Mouse (Mus musculus) embryonic stem cell, embryonic (primary cell): ENCODE data around the gene Med13l.

Source experiments
- CTCF ChIA-PET, 4 experiments: fragments of 300-600 bp in 2 of 4; fragments of 350-600 bp in 2 of 4; sonication (Branson Sonifier 250); formaldehyde crosslinking; loops; one replicate each; lab custom pipeline; 2022; ENCODE audit warnings: inconsistent platforms in 2 of 4; lab: Charles Lee
- POLR2A ChIA-PET, 4 experiments: fragments of 300-600 bp in 2 of 4; fragments of 350-600 bp in 2 of 4; sonication (Branson Sonifier 250); formaldehyde crosslinking; loops; one replicate each; lab custom pipeline; 2022; ENCODE audit warnings: antibody characterized with exemption in 4 of 4, inconsistent platforms in 1 of 4; lab: Charles Lee

Gene Med13l

DNA sequence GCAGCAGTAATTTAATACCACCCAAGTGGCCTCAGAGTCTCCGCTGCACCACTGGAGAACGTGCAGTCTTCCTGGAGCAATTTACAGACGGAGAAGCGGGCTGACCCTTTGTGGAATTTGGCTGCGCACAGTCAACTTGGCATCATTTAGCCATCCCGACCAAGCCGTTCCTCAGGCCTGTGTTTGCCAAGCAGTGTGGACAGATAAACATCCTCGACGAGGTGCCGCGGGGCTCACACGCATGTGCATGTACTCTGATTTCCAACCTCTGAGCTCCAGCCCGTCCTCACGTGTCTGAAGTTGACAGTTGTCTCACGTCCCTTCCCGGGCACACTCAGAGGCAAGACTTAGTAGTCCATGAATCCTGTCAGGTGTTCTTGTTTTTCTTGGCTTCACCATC is 166.9 kb downstream of the Med13l start:
- CTCF ChIA-PET, result no interaction called here

DNA sequence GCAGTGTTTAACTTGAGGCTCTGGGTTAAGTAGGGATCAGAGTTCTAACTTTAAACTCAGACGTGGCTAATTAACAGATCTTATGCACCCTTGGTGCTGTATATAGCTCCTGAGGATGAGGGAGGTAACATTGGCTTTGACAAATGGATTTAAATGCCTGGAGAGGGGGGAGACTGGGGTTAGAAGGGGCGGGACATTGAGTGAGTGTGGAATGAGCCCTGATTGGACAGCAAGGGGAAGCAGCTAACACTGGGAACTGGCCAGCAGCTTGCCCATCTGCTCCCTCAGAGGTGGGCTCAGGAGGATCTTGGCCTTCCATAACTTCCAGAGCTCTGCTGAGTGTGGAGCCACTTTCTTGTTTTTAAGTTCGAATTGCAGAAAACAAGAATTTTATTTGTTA is 171.7 kb downstream of the Med13l start:
- CTCF ChIA-PET, result interaction anchor here in 1 of 4 experiments (0.7 to 1.3 kb wide), 2 partner anchors 24 to 315 kb away, joined by 3 to 5 read pairs; no protein-coding TSS in a partner anchor
- POLR2A ChIA-PET, result interaction anchor here in 2 of 4 experiments (1.2 to 1.7 kb wide), 3 partner anchors 14 to 15 kb away, joined by 3 to 5 read pairs (median 4); no protein-coding TSS in a partner anchor

More for the DNA sequence above, 166.9 kb downstream of the Med13l start:
- POLR2A ChIA-PET, result interaction anchor here in 1 of 4 experiments (0.6 to 2.9 kb wide), 2 partner anchors 10 to 851 kb away, joined by 3 to 8 read pairs; no protein-coding TSS in a partner anchor

DNA sequence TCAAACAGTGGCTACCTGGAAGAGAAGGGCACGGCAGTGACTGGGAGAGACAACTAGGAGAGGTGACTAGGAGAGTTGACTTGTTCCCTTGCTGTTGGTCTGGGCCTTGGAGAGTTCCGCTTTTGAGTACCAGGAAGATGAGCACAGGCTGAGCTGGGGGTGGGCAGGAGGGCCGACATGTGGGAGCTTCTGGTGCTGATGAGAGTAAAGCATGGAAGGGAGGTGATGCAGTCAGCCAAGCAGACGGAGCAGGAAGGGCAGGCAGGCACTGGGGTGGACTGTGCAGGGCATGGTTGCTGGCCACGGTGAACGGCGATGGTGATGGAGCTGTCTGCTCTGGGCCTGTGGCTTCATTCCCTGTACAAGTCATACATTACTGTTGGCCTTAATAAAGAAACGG is 172.2 kb downstream of the Med13l start:
- CTCF ChIA-PET, result interaction anchor here in 2 of 4 experiments (0.6 to 1.3 kb wide), 3 partner anchors 25 to 315 kb away, joined by 3 to 5 read pairs (median 3); no protein-coding TSS in a partner anchor
- POLR2A ChIA-PET, result interaction anchor here in 2 of 4 experiments (1.2 to 1.7 kb wide), 2 partner anchors 14 to 16 kb away, joined by 3 to 5 read pairs; no protein-coding TSS in a partner anchor

DNA sequence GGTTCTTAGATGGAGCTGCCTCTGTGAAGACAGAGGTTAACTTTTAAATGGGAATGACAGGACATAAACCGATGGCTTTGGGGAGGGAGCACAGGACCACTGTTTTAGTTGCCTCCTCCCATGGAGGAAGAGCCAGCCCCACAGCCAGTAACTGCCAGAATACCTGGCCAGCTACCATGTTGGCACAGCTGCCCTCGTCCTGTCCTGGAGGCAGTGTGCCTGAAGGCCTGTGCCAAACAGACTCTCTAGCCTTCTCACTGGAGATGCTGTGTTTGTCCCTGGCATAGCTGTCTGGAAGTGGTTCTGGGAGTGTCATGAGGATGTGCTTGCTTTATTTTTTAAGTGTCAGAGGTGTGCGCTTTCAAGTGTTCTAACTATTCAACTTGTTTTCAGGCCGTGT is 173.1 kb downstream of the Med13l start:
- ChIA-PET CTCF (interaction anchor here in 1 of 4 experiments (0.6 kb wide), 1 partner anchor 121 kb away, joined by 4 read pairs; no protein-coding TSS in a partner anchor), POLR2A (interaction anchor here in 2 of 4 experiments (0.6 to 1.2 kb wide), 2 partner anchors 18 to 406 kb away, joined by 3 to 5 read pairs; no protein-coding TSS in a partner anchor)

- ChIA-PET CTCF (interaction anchor here in 1 of 4 experiments (0.6 to 1.0 kb wide), 2 partner anchors 53 to 122 kb away, joined by 3 to 4 read pairs; no protein-coding TSS in a partner anchor), POLR2A (interaction anchor here in 2 of 4 experiments (0.5 to 1.2 kb wide), 4 partner anchors 19 to 406 kb away, joined by 3 to 5 read pairs (median 5); no protein-coding TSS in a partner anchor)
These were observed 174.0 kb downstream of the Med13l start for GRCm38 (mm10) chr5:118734455-118734854.

DNA sequence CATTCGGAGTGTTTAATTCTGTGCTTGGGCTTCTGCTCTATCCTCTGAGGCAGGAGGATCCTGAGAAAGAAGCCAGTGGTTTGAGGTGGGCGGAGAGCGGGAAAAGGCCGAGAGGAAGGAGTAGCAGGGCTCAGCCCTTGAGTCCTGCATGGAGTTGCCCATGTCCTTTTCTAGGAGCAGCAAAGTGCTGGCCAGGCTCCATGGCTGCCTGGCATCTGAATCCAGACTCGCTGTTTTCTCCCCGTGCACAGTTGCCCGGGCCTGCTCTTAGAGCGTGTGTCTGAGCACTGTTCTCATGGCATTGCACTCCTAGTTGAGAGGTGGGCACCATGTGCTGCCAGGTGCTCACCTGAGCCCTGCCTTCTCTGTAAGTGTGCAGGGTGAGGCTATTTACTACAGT is 175.3 kb downstream of the Med13l start:
- ChIA-PET POLR2A (no interaction called here), CTCF (interaction anchor here in 1 of 4 experiments (1.0 kb wide), 1 partner anchor 54 kb away, joined by 3 read pairs; no protein-coding TSS in a partner anchor)

GRCm38 (mm10) chr5:118737548-118737947 is 177.1 kb downstream of the Med13l start:
- CTCF ChIA-PET, result interaction anchor here (0.6 to 1.1 kb wide), 16 partner anchors 9 to 468 kb away, joined by 3 to 9 read pairs (median 3); no protein-coding TSS in a partner anchor

GRCm38 (mm10) chr5:118743067-118743466 is 182.6 kb downstream of the Med13l start:
- ChIA-PET CTCF (interaction anchor here in 1 of 4 experiments (0.6 kb wide), 1 partner anchor 449 kb away, joined by 5 read pairs; no protein-coding TSS in a partner anchor), POLR2A (interaction anchor here in 2 of 4 experiments (0.5 to 2.1 kb wide), 7 partner anchors 8 to 643 kb away, joined by 3 to 12 read pairs (median 3); no protein-coding TSS in a partner anchor)

More at GRCm38 (mm10) chr5:118737548-118737947, 177.1 kb downstream of the Med13l start:
- POLR2A ChIA-PET, result no interaction called here

DNA sequence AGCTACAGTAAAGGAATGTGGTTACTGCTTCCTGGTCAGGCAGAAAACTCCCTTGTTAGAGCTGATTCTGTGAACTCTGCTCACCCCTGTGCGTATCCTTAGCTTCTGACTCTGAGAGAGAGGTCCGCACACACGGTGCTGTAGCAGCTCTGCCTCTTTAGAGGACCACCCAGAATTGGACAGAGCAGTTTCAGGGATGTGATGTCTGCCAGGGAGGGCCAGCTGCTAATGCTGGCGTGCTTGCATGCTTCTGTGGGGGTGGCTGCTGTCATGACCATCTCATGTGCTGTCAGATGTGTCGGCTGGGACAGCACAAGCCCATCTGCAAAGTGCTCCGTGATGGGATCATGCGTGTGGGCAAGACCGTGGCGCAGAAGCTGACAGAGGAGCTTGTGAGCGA is 186.5 kb downstream of the Med13l start:
- ChIA-PET POLR2A (interaction anchor here in 2 of 4 experiments (0.6 to 1.5 kb wide), 6 partner anchors 9 to 82 kb away, joined by 3 to 4 read pairs (median 3); no protein-coding TSS in a partner anchor), CTCF (interaction anchor here in 2 of 4 experiments (1.4 to 1.9 kb wide), 2 partner anchors 10 kb away, joined by 3 to 9 read pairs; no protein-coding TSS in a partner anchor)

GRCm38 (mm10) chr5:118751446-118752179 is 191.1 kb downstream of the Med13l start:
- POLR2A ChIA-PET, result interaction anchor here in 3 of 4 experiments (0.6 to 2.1 kb wide), 16 partner anchors 9 to 919 kb away, joined by 3 to 12 read pairs (median 4); partner anchors contain the start of gene Tbx3 (in 1 of the 3)
- CTCF ChIA-PET, result interaction anchor here in 1 of 4 experiments (0.8 to 1.2 kb wide), 3 partner anchors 15 to 482 kb away, joined by 3 to 6 read pairs (median 4); no protein-coding TSS in a partner anchor

- ChIA-PET POLR2A (interaction anchor here in 2 of 4 experiments (0.6 to 1.7 kb wide), 3 partner anchors 10 to 904 kb away, joined by 3 to 4 read pairs (median 4); no protein-coding TSS in a partner anchor), CTCF (no interaction called here)
These were observed 192.4 kb downstream of the Med13l start for GRCm38 (mm10) chr5:118752868-118753267.

DNA sequence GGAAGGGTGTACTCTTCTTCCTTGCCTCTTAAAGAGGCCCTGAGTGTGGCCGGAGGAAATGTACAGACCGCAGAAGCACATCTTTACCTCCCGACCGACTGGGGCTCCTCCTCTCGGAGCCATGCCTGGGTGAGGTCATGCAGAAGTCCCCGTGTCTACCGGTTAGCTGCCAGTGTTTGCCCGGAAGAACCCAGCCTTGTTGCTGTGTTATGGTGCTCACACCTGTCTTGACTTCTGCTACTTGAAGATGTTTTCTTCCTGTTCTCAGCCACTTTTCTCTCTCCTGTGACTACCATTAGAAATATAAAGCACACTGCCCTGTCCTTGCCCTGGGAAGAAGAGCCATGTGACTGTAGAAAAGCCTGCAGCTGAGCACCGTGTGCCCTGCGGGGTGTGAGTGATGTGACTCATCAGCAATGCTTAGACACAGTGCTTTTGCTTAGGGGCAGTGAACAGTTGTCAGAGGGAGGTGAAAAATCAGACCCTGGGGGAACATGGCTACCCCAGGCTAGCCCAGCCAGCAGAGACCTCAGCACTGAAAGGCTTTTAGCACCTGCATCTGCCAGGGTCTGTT is 193.1 kb downstream of the Med13l start:
- CTCF ChIA-PET, result interaction anchor here in 2 of 4 experiments (1.4 to 1.6 kb wide), 2 partner anchors 484 kb away, joined by 4 read pairs; no protein-coding TSS in a partner anchor
- POLR2A ChIA-PET, result interaction anchor here in 2 of 4 experiments (1.4 to 1.7 kb wide), 3 partner anchors 11 to 186 kb away, joined by 3 to 4 read pairs (median 3); no protein-coding TSS in a partner anchor

DNA sequence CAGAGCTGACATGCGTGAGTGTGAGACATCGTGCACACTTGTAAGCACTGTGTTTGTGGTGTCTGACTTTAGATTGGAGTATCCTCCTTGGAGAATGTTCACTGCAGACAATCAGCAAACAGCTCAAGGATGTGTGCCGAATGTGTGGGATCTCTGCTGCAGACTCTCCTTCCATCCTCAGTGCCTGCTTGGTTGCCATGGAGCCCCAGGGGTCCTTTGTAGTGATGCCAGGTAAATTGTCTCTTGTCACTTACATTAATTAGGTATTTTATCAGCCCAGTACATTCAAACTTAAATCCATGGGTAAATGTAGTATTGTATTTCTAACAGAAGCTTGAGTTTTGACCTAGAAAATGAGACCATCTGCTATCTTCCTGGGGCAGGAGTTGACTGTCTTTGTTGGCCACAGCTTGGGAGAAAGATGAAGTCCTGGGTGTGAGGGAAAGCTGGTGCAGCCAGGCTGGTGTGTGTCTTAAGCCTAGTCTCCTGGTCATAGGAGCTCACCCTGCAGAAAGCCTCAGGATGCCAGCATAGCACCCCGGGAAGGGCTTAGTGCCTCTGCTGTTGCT is 193.8 kb downstream of the Med13l start:
- ChIA-PET CTCF (interaction anchor here in 2 of 4 experiments (1.4 to 1.8 kb wide), 3 partner anchors 9 to 485 kb away, joined by 4 to 7 read pairs (median 4); no protein-coding TSS in a partner anchor), POLR2A (interaction anchor here in 2 of 4 experiments (0.8 to 1.7 kb wide), 6 partner anchors 8 to 187 kb away, joined by 3 to 4 read pairs (median 4); no protein-coding TSS in a partner anchor)

DNA sequence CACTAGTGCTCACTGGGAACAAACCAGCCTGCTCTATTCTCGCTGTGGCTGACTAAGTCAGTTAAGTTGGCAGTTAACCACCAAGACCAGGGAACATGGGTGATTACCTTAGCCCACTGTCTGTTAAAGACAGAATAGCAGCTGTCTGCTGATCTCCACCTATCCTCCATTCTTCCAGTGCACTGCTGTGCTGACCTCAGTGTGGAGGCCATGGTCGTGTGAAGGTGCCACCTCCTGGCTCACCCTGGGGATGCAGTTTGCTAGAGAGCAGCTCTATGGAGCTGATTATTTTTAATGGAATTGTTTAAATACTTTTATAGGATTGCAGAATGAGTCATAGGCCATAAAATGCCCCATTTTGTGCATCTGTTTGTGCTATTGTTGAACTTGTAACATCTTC is 195.6 kb downstream of the Med13l start:
- POLR2A ChIA-PET, result interaction anchor here in 3 of 4 experiments (0.5 to 2.6 kb wide), 7 partner anchors 10 to 596 kb away, joined by 3 to 7 read pairs (median 4); no protein-coding TSS in a partner anchor

DNA sequence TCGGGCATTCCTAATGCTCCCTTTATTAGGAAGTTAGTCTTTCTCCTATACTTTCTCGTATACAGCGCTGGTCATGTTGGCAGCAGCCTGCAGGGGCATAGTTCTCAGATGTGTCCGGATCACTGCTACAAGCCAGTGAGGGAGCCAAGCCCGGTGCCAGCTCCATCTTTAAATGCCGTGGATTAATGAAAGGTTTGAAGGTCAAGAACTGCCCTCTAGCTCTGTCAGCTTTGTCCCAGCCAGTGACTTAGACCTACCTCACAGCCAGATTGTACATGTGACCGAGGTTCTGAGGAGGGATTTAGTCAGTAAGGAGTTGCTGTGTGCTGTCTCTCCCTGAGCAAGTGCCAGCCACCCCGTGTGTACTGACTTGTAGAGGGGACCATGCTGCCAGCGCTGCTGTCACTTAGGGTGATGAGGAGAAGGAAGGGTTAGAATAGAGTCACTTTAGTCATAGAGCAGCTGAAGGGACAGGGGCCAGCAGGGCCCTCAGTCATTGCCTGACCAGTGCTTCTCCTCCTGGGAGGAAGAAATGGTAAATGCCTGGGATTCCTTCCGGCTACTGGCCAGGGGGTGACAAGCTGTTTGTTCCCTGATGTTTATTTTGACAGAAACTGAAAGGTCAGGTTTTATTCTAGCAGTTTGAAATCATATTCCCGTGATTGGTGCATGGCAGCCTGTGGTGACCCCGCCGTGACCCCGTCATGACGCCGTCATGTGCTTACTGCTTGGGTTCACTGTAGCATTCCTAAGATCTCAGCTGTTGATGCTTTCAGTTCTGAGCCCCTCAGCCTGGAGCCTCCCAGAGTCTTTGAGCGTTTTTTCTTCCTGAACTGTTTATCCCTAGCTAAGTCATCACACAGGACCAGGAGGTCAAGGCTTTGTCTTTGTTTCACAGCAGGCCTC is 197.2 kb downstream of the Med13l start:
- POLR2A ChIA-PET, result interaction anchor here in 3 of 4 experiments (0.5 to 2.6 kb wide), 4 partner anchors 8 to 426 kb away, joined by 3 to 7 read pairs (median 5); no protein-coding TSS in a partner anchor
- CTCF ChIA-PET, result no interaction called here

More for the DNA sequence above, 195.6 kb downstream of the Med13l start:
- CTCF ChIA-PET, result interaction anchor here in 3 of 4 experiments (0.6 to 1.5 kb wide), 6 partner anchors 10 to 1003 kb away, joined by 3 to 7 read pairs (median 4); no protein-coding TSS in a partner anchor

DNA sequence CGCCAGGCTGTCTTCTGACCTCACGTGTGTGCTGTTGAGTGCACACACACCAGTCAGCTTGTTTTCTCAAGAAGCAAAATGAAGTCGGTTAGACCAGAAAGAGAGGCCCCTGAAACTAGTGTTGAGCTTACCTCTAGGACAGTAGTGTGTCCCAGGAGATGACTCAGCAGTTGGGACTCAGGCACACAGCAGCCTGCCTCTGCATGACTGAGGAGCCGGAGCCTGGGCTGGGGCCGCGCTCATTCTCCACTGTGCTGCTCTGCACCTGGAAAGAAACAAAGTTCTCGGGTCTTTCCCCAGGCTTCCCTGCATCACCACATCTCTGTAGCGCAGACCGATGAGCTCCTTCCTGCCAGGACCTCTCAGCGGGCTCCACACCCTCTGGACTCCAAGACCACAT is 200.5 kb downstream of the Med13l start:
- CTCF ChIA-PET, result interaction anchor here in 3 of 4 experiments (0.5 to 1.6 kb wide), 7 partner anchors 24 to 985 kb away, joined by 3 to 7 read pairs (median 3); no protein-coding TSS in a partner anchor
- POLR2A ChIA-PET, result interaction anchor here in 3 of 4 experiments (0.6 to 2.3 kb wide), 9 partner anchors 9 to 504 kb away, joined by 3 to 9 read pairs (median 3); no protein-coding TSS in a partner anchor
